Mouse (Mus musculus) gastrocnemius, adult 8-10 months (tissue): ENCODE data around the gene Gdi1. TPM values are rescaled to one million over a fixed set of nuclear protein-coding genes. Genes with fewer than 3 reads are reported as not detected.
"Not testable (repeated sequence)": the region's sequence is repeated elsewhere in the genome, so short reads cannot be mapped to it uniquely, and the experiment has no call there.

ENCODE experiments used
- DNase-seq, 2 experiments: peaks; one replicate each; pipeline ENCODE4 v3.0.0; 2022; ENCODE audit warnings: low spot score in 2 of 2
- microRNA-seq: library from miRNA; unstranded; fragments of <30 nt; microRNA quantifications from one replicate; pipeline ENCODE4 v1.2.0, GENCODE M21; 2022
- total RNA-seq, 4 experiments: library from RNA; stranded (reverse); gene quantifications; 2 replicates each; pipeline ENCODE4 v1.2.4; 2022

The Gdi1 gene
- total RNA-seq, 4 experiments from 2014 or later, result 26.0 to 45.1 (median 33.4) TPM

DNA sequence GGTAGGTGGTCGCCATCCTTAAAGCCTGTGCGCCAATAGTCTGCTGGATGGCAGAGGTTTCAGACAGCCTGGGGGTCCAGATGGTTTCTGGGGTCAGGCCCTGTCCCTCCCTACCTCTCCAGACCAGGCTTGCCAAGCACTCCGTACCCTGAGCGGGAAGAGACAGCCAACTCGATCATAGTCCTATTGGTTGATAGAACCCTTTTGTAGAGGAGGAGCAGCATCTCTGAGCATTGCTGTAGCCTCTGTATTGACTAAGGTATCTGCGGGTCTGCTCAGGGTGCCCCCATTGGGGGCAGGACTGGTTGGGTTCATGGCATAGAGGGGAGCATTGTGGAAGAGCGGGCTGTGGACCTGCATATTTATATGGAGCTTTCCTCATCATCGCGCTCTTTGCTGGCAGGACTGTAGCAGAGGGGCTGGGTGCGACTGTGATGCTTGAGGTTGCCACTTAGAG lies 24.4 kb downstream of the Gdi1 start:
- DNase-seq, result no peak

DNA sequence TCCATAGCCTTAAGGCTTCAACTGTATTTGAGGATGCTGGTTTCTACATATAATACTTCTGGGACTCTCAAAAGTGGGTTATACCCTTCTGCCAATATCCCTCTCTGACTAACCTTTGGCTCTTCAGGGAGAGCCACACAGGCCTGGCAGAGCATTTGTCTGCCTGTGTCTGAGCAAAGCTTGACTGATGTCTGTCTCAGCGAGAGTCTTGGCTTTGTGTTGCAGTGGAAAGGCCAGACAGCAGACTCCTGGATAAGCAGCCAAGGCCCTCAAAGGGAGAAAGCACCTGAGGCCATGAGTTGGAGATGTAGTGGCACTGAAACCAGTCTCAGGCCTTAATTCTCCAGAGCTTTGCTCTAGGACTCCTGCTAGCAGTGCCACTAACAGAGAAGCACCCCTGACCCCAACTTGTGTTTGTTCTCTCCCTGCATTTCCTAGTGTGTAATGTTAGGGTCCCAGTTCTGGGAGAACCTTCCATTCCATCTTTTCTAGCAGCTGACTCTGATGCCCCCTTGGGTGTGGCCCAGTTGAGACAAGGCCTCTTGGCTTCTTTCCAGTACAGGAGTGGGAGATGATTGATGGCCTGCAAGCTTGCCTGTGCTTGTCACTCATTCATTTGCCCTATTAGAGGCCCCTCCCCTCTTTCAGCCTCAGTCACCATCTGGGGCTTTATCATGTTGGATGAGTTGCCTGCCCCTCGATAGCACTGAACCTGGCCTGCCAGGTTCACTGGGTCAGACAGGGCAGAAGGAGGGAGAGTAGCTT lies 25.6 kb downstream of the Gdi1 start:
- no peak for DNase-seq

GRCm38 (mm10) chrX:74352645-74353466 lies 48.1 kb downstream of the Gdi1 start:
- DNase-seq, result no peak

GRCm38 (mm10) chrX:74353467-74353770 lies 48.6 kb downstream of the Gdi1 start, which contains the start of gene Lage3:
Lage3 (minus strand) TSS chrX:74353618.
- peak; percentile 50 to 71 for DNase-seq

GRCm38 (mm10) chrX:74357069-74357468 lies 52.3 kb downstream of the Gdi1 start:
- not testable (repeated sequence) for DNase-seq

- DNase-seq, result no peak
Measured at GRCm38 (mm10) chrX:74359171-74359570, 54.4 kb downstream of the Gdi1 start.

Small RNAs within 50 kb of the gene (microRNA-seq; reads per million reads assigned to microRNA genes)
- gene Mir7091 (not detected), gene Mir7092 (not detected)

Other genes starting within 250 kb of the Gdi1 start
- 1 to 10 TPM in 1 of 4 experiments, under 1 TPM in 1, not detected in 2; 0.46 to 1.5 TPM for gene Opn1mw, start 177.5 kb upstream of the Gdi1 start, total RNA-seq
- 10 to 100 TPM; 27.8 to 32.8 (median 29.0) TPM for gene Mecp2, start 169.6 kb upstream of the Gdi1 start, total RNA-seq
- not detected for gene Tex28, start 137.2 kb upstream of the Gdi1 start, total RNA-seq
- gene Tktl1, start 127.7 kb upstream of the Gdi1 start, total RNA-seq, result not detected
- gene Flna, start 55.2 kb upstream of the Gdi1 start, total RNA-seq, result 10 to 100 TPM; 24.0 to 39.3 (median 32.3) TPM
- 10 to 100 TPM; 23.0 to 29.5 (median 26.9) TPM for gene Emd, start 50.3 kb upstream of the Gdi1 start, total RNA-seq
- gene Rpl10, start 34.2 kb upstream of the Gdi1 start, total RNA-seq, result 100 to 1,000 TPM; 130 to 325 (median 183) TPM
- gene Taz, start 23.1 kb upstream of the Gdi1 start, total RNA-seq, result 10 to 100 TPM; 39.0 to 53.5 (median 48.1) TPM
- 100 to 1,000 TPM; 126 to 143 (median 137) TPM for gene Dnase1l1, start 22.7 kb upstream of the Gdi1 start, total RNA-seq
- gene Atp6ap1, start 7.9 kb upstream of the Gdi1 start, total RNA-seq, result 10 to 100 TPM; 86.9 to 87.5 (median 87.2) TPM
- 10 to 100 TPM; 22.6 to 26.2 (median 24.4) TPM for gene Fam50a, start 8.0 kb downstream of the Gdi1 start, total RNA-seq
- gene Plxna3, start 24.1 kb downstream of the Gdi1 start, total RNA-seq, result under 1 TPM; 0.27 to 0.73 (median 0.58) TPM
- gene Lage3, start 48.6 kb downstream of the Gdi1 start, total RNA-seq, result 10 to 100 TPM; 36.1 to 50.3 (median 43.0) TPM
- gene Ubl4a, start 68.2 kb downstream of the Gdi1 start, total RNA-seq, result 10 to 100 TPM; 56.6 to 63.1 (median 60.5) TPM
- 1 to 10 TPM; 1.9 to 2.7 (median 2.4) TPM for gene Slc10a3, start 68.4 kb downstream of the Gdi1 start, total RNA-seq
- 10 to 100 TPM; 12.8 to 15.3 (median 14.2) TPM for gene Fam3a, start 88.3 kb downstream of the Gdi1 start, total RNA-seq
- gene Ikbkg, start 88.3 kb downstream of the Gdi1 start, total RNA-seq, result 10 to 100 TPM; 21.6 to 31.2 (median 25.5) TPM
- gene G6pdx, start 124.2 kb downstream of the Gdi1 start, total RNA-seq, result 1 to 10 TPM; 2.0 to 4.2 (median 3.4) TPM
- not detected for gene Gm6880, start 176.4 kb downstream of the Gdi1 start, total RNA-seq